Mouse (Mus musculus): ENCODE results near the gene Smox. TPM values are rescaled to one million over a fixed set of nuclear protein-coding genes. Genes with fewer than 3 reads are reported as not detected.

Smox gene
- polyA plus RNA-seq, 1 experiment from 2014 or later: 28.7 TPM

GRCm38 (mm10) chr2:131509671-131510313 lies 18.5 kb downstream of the Smox start:
- H3K4me2 ChIP-seq: peak overlapping the region; percentile 61
- H3K27me3 ChIP-seq (ENCODE audit: insufficient read depth, low read length): no peaks in the 10 kb centered on the region
- ATAC-seq (ENCODE audit: insufficient read depth) (peak; percentile 62), DNase-seq (peak; percentile 93)
- peak; percentile 84 for TF ChIP-seq CTCF (IDR thresholded peaks at IDR 0.05; ENCODE audit: low read depth)
- H3K4me1 ChIP-seq (ENCODE audit: insufficient read depth): peaks cover 3% of the 10 kb centered on the region; the same call in 1 of the 2 replicates
- H3K9me3 ChIP-seq (ENCODE audit: low read depth, low read length): no peaks in the 10 kb centered on the region
- 8% methylated on average over 17 of the region's 17 CpGs for WGBS
- H3K36me3 ChIP-seq (ENCODE audit: insufficient read depth): no peaks in the 10 kb centered on the region
- H3K4me3 ChIP-seq (ENCODE audit: low read depth, low read length): peak overlapping the region; percentile 25
- H3K9ac ChIP-seq: peak overlapping the region; percentile 49
- peak overlapping the region; percentile 69 for H3K27ac ChIP-seq (ENCODE audit: low read depth)

- Histone ChIP-seq H3K36me3 (ENCODE audit: insufficient read depth) (no peaks in the 10 kb centered on the region), H3K4me2 (peak overlapping the region; percentile 61; the same call in 1 of the 2 replicates), H3K27ac (ENCODE audit: low read depth) (no peak overlapping the region), H3K4me3 (ENCODE audit: low read depth, low read length) (no peak overlapping the region), H3K9ac (no peak overlapping the region), H3K9me3 (ENCODE audit: low read depth, low read length) (no peaks in the 10 kb centered on the region), H3K27me3 (ENCODE audit: insufficient read depth, low read length) (no peaks in the 10 kb centered on the region), H3K4me1 (ENCODE audit: insufficient read depth) (peaks cover 3% of the 10 kb centered on the region; the same call in 1 of the 2 replicates)
- ATAC-seq (ENCODE audit: insufficient read depth) (no peak), DNase-seq (no peak)
- no peak for TF ChIP-seq CTCF (IDR thresholded peaks at IDR 0.05; ENCODE audit: low read depth)
- WGBS: 52% methylated on average over 5 of the region's 5 CpGs
Measured at GRCm38 (mm10) chr2:131510531-131510930, 19.2 kb downstream of the Smox start.

- peaks cover 3% of the 10 kb centered on the region; the same call in 1 of the 2 replicates for H3K4me1 ChIP-seq (ENCODE audit: insufficient read depth)
- DNase-seq: no peak
- H3K27me3 ChIP-seq (ENCODE audit: insufficient read depth, low read length): no peaks in the 10 kb centered on the region
- H3K27ac ChIP-seq (ENCODE audit: low read depth): no peak overlapping the region
- no peak overlapping the region for H3K4me3 ChIP-seq (ENCODE audit: low read depth, low read length)
- peaks cover 6% of the 10 kb centered on the region; the same call in 1 of the 2 replicates for H3K36me3 ChIP-seq (ENCODE audit: insufficient read depth)
- H3K9ac ChIP-seq: no peak overlapping the region
- no peak overlapping the region for H3K4me2 ChIP-seq
- H3K9me3 ChIP-seq (ENCODE audit: low read depth, low read length): no peaks in the 10 kb centered on the region
- WGBS: 33% methylated on average over 2 of the region's 2 CpGs
- no peak for TF ChIP-seq CTCF (IDR thresholded peaks at IDR 0.05; ENCODE audit: low read depth)
- no peak for ATAC-seq (ENCODE audit: insufficient read depth)
Measured at GRCm38 (mm10) chr2:131513477-131513876, 22.2 kb downstream of the Smox start.

- Histone ChIP-seq H3K9ac (no peak overlapping the region), H3K36me3 (ENCODE audit: insufficient read depth) (peaks cover 6% of the 10 kb centered on the region; the same call in 1 of the 2 replicates), H3K4me2 (no peak overlapping the region), H3K9me3 (ENCODE audit: low read depth, low read length) (no peaks in the 10 kb centered on the region), H3K27me3 (ENCODE audit: insufficient read depth, low read length) (no peaks in the 10 kb centered on the region), H3K4me1 (ENCODE audit: insufficient read depth) (peaks cover 3% of the 10 kb centered on the region; the same call in 1 of the 2 replicates), H3K4me3 (ENCODE audit: low read depth, low read length) (no peak overlapping the region), H3K27ac (ENCODE audit: low read depth) (no peak overlapping the region)
- no peak for DNase-seq
- WGBS: 84% methylated on average over 4 of the region's 4 CpGs
- TF ChIP-seq CTCF (IDR thresholded peaks at IDR 0.05; ENCODE audit: low read depth): peak; percentile 20
- no peak for ATAC-seq (ENCODE audit: insufficient read depth)
Measured at GRCm38 (mm10) chr2:131514055-131514621, 22.8 kb downstream of the Smox start.

GRCm38 (mm10) chr2:131517550-131517949 lies 26.3 kb downstream of the Smox start:
- no peak for ATAC-seq (ENCODE audit: insufficient read depth)
- TF ChIP-seq CTCF (IDR thresholded peaks at IDR 0.05; ENCODE audit: low read depth): no peak

GRCm38 (mm10) chr2:131518790-131519189 lies 27.5 kb downstream of the Smox start:
- H3K27me3 ChIP-seq (ENCODE audit: insufficient read depth, low read length): no peaks in the 10 kb centered on the region

More at GRCm38 (mm10) chr2:131517550-131517949, 26.3 kb downstream of the Smox start:
- H3K4me1 ChIP-seq (ENCODE audit: insufficient read depth): no peaks in the 10 kb centered on the region
- H3K9me3 ChIP-seq (ENCODE audit: low read depth, low read length): no peaks in the 10 kb centered on the region
- DNase-seq: no peak
- peaks cover 14% of the 10 kb centered on the region for H3K36me3 ChIP-seq (ENCODE audit: insufficient read depth)
- H3K4me3 ChIP-seq (ENCODE audit: low read depth, low read length): no peak overlapping the region
- H3K4me2 ChIP-seq: no peak overlapping the region
- H3K27ac ChIP-seq (ENCODE audit: low read depth): no peak overlapping the region
- H3K9ac ChIP-seq: no peak overlapping the region
- WGBS: 87% methylated on average over 4 of the region's 4 CpGs
- no peaks in the 10 kb centered on the region for H3K27me3 ChIP-seq (ENCODE audit: insufficient read depth, low read length)

GRCm38 (mm10) chr2:131520743-131521142 lies 29.4 kb downstream of the Smox start:
- H3K9ac ChIP-seq: no peak overlapping the region
- ATAC-seq (ENCODE audit: insufficient read depth): no peak
- H3K4me1 ChIP-seq (ENCODE audit: insufficient read depth): no peaks in the 10 kb centered on the region
- TF ChIP-seq CTCF (IDR thresholded peaks at IDR 0.05; ENCODE audit: low read depth): no peak
- H3K27me3 ChIP-seq (ENCODE audit: insufficient read depth, low read length): no peaks in the 10 kb centered on the region
- H3K4me3 ChIP-seq (ENCODE audit: low read depth, low read length): no peak overlapping the region
- peaks cover 14% of the 10 kb centered on the region for H3K36me3 ChIP-seq (ENCODE audit: insufficient read depth)
- no peak for DNase-seq
- no peak overlapping the region for H3K27ac ChIP-seq (ENCODE audit: low read depth)
- 91% methylated on average over 19 of the region's 19 CpGs for WGBS
- H3K9me3 ChIP-seq (ENCODE audit: low read depth, low read length): no peaks in the 10 kb centered on the region
- H3K4me2 ChIP-seq: no peak overlapping the region

More at GRCm38 (mm10) chr2:131518790-131519189, 27.5 kb downstream of the Smox start:
- no peak for TF ChIP-seq CTCF (IDR thresholded peaks at IDR 0.05; ENCODE audit: low read depth)
- Histone ChIP-seq H3K4me1 (ENCODE audit: insufficient read depth) (no peaks in the 10 kb centered on the region), H3K4me2 (no peak overlapping the region), H3K4me3 (ENCODE audit: low read depth, low read length) (no peak overlapping the region), H3K36me3 (ENCODE audit: insufficient read depth) (peaks cover 14% of the 10 kb centered on the region), H3K27ac (ENCODE audit: low read depth) (no peak overlapping the region), H3K9ac (no peak overlapping the region), H3K9me3 (ENCODE audit: low read depth, low read length) (no peaks in the 10 kb centered on the region)
- WGBS: 18% methylated on average over 3 of the region's 3 CpGs
- ATAC-seq (ENCODE audit: insufficient read depth) (no peak), DNase-seq (no peak)
